Mouse (Mus musculus) MEL (cell line): ENCODE results near the gene Vmn1r85. TPM values are rescaled to one million over a fixed set of nuclear protein-coding genes. Genes with fewer than 3 reads are reported as not detected.

Source experiments
- DNase-seq: peaks from one replicate; pipeline ENCODE4 v3.0.0; 2011; ENCODE audit warnings: low read depth, low spot score
- H3K27ac ChIP-seq: 2 replicates; pipeline ENCODE4 v1.5.1; 2012; ENCODE audit warnings: low read depth, mild to moderate bottlenecking, control low read depth, low read length, moderate library complexity; ENCODE audit not compliant: control insufficient read depth
- H3K27me3 ChIP-seq, 2 experiments: fragments of 150-350 bp in 1 of 2; sonication (generic) in 1 of 2; 2 replicates each; pipeline ENCODE4 v1.6.1; 2012; ENCODE audit warnings: low read length in 2 of 2, mild to moderate bottlenecking in 2 of 2, improper control_type of control experiment in 1 of 2, moderate library complexity in 1 of 2; ENCODE audit not compliant: insufficient read depth in 2 of 2, control insufficient read depth in 1 of 2
- H3K36me3 ChIP-seq, 2 experiments: 2 replicates each; pipeline ENCODE4 v1.6.1; 2012 to 2014; ENCODE audit warnings: low read length in 2 of 2, improper control_type of control experiment in 1 of 2, inconsistent platforms in 1 of 2, mild to moderate bottlenecking in 1 of 2; ENCODE audit not compliant: insufficient read depth in 2 of 2, control insufficient read depth in 1 of 2
- H3K4me1 ChIP-seq, 2 experiments: fragments of 150-350 bp in 1 of 2; sonication (generic) in 1 of 2; 2 replicates each; pipeline ENCODE4 v1.6.1; 2012; ENCODE audit warnings: low read length in 2 of 2, improper control_type of control experiment in 1 of 2, mild to moderate bottlenecking in 1 of 2; ENCODE audit not compliant: insufficient read depth in 2 of 2, control insufficient read depth in 1 of 2
- H3K4me3 ChIP-seq, 2 experiments: fragments of 150-350 bp in 1 of 2; sonication (generic) in 1 of 2; 2 replicates each; pipeline ENCODE4 v1.5.1; 2012; ENCODE audit warnings: low read depth in 2 of 2, low read length in 2 of 2, mild to moderate bottlenecking in 2 of 2, moderate library complexity in 2 of 2, control low read depth in 1 of 2, improper control_type of control experiment in 1 of 2; ENCODE audit not compliant: control insufficient read depth in 1 of 2, insufficient read depth in 1 of 2
- H3K79me2 ChIP-seq: 2 replicates; pipeline ENCODE4 v1.6.1; 2012; ENCODE audit warnings: mild to moderate bottlenecking, low read length, moderate library complexity; ENCODE audit not compliant: control insufficient read depth, poor library complexity, insufficient read depth
- H3K9ac ChIP-seq: 2 replicates; pipeline ENCODE4 v1.6.1; 2012; ENCODE audit warnings: low read depth, mild to moderate bottlenecking, control low read depth, low read length, moderate library complexity; ENCODE audit not compliant: control insufficient read depth, poor library complexity, severe bottlenecking
- H3K9me3 ChIP-seq: fragments of 150-350 bp; sonication (generic); replicated peaks from 2 replicates; pipeline ENCODE4 v1.6.1; 2012; ENCODE audit warnings: mild to moderate bottlenecking, low read length, improper control_type of control experiment, moderate library complexity; ENCODE audit not compliant: insufficient read depth
- BHLHE40 ChIP-seq: IDR thresholded peaks from 2 replicates; pipeline ENCODE4 v1.6.1; 2012; ENCODE audit warnings: low read depth, mild to moderate bottlenecking, inconsistent platforms, low read length, improper control_type of control experiment, borderline replicate concordance
- CHD2 ChIP-seq: IDR thresholded peaks from 2 replicates; pipeline ENCODE4 v1.6.1; 2011; ENCODE audit warnings: low read length, improper control_type of control experiment
- E2F4 ChIP-seq: IDR thresholded peaks from 2 replicates; pipeline ENCODE4 v1.6.1; 2011; ENCODE audit warnings: low read depth, low read length, improper control_type of control experiment, borderline replicate concordance
- EP300 ChIP-seq, 2 experiments: IDR thresholded peaks; 2 replicates each; pipeline ENCODE4 v1.6.1; 2011; ENCODE audit warnings: improper control_type of control experiment in 2 of 2, low read length in 2 of 2, low read depth in 1 of 2, mild to moderate bottlenecking in 1 of 2
- ETS1 ChIP-seq: IDR thresholded peaks from 2 replicates; pipeline ENCODE4 v1.6.1; 2012; ENCODE audit warnings: low read depth, mild to moderate bottlenecking, inconsistent platforms, low read length, improper control_type of control experiment, moderate library complexity
- GATA1 ChIP-seq: IDR thresholded peaks from 2 replicates; pipeline ENCODE4 v1.6.1; 2011; ENCODE audit warnings: low read depth, low read length, improper control_type of control experiment
- KAT2A ChIP-seq: conservative IDR thresholded peaks from 2 replicates; pipeline ENCODE4 v1.6.1; 2012; ENCODE audit warnings: low read depth, low read length, improper control_type of control experiment, inconsistent platforms
- MAFK ChIP-seq: IDR thresholded peaks from 2 replicates; pipeline ENCODE4 v1.6.1; 2011; ENCODE audit warnings: low read depth, mild to moderate bottlenecking, low read length, improper control_type of control experiment, borderline replicate concordance
- MAX ChIP-seq: IDR thresholded peaks from 2 replicates; pipeline ENCODE4 v1.6.1; 2011; ENCODE audit warnings: low read length, improper control_type of control experiment
- MEF2A ChIP-seq: IDR thresholded peaks from 2 replicates; pipeline ENCODE4 v1.6.1; 2014; ENCODE audit warnings: low read depth, mild to moderate bottlenecking, inconsistent platforms, low read length, improper control_type of control experiment; ENCODE audit not compliant: poor library complexity, insufficient replicate concordance, severe bottlenecking; ENCODE audit errors: extremely low read depth
- MXI1 ChIP-seq: IDR thresholded peaks from 2 replicates; pipeline ENCODE4 v1.6.1; 2011; ENCODE audit warnings: mild to moderate bottlenecking, low read depth, low read length, improper control_type of control experiment
- MYB ChIP-seq: IDR thresholded peaks from 2 replicates; pipeline ENCODE4 v1.6.1; 2011; ENCODE audit warnings: mild to moderate bottlenecking, low read depth, low read length, improper control_type of control experiment
- MYC ChIP-seq: IDR thresholded peaks from 2 replicates; pipeline ENCODE4 v1.6.1; 2011; ENCODE audit warnings: low read depth, mild to moderate bottlenecking, low read length, improper control_type of control experiment, moderate library complexity
- NELFE ChIP-seq: IDR thresholded peaks from 2 replicates; pipeline ENCODE4 v1.6.1; 2011; ENCODE audit warnings: low read depth, low read length, improper control_type of control experiment
- NRF1 ChIP-seq: IDR thresholded peaks from 2 replicates; pipeline ENCODE4 v1.6.1; 2014; ENCODE audit warnings: low read depth, mild to moderate bottlenecking, inconsistent platforms, low read length, improper control_type of control experiment, moderate library complexity; ENCODE audit not compliant: poor library complexity, insufficient read depth, severe bottlenecking
- POLR2AphosphoS5 ChIP-seq: IDR thresholded peaks from 2 replicates; pipeline ENCODE4 v1.6.1; 2012; ENCODE audit warnings: low read depth, borderline replicate concordance, mild to moderate bottlenecking, inconsistent platforms, low read length, moderate library complexity, mixed read lengths
- RAD21 ChIP-seq: IDR thresholded peaks from 2 replicates; pipeline ENCODE4 v1.6.1; 2011; ENCODE audit warnings: mild to moderate bottlenecking, low read depth, low read length, improper control_type of control experiment
- TAL1 ChIP-seq: IDR thresholded peaks from 2 replicates; pipeline ENCODE4 v1.6.1; 2012; ENCODE audit warnings: mild to moderate bottlenecking, inconsistent platforms, low read length, moderate library complexity, mixed read lengths
- USF1 ChIP-seq: IDR thresholded peaks from 2 replicates; pipeline ENCODE4 v1.6.1; 2014; ENCODE audit warnings: low read depth, mild to moderate bottlenecking, inconsistent platforms, low read length, improper control_type of control experiment, moderate library complexity
- ZC3H11A ChIP-seq: IDR thresholded peaks from 2 replicates; pipeline ENCODE4 v1.6.1; 2012; ENCODE audit warnings: low read depth, mild to moderate bottlenecking, inconsistent platforms, low read length, improper control_type of control experiment
- polyA plus RNA-seq, 2 experiments: library from polyadenylated mRNA; stranded (reverse) in 1 of 2; unstranded in 1 of 2; fragments of >175 nt in 1 of 2; fragments of >200 nt in 1 of 2; gene quantifications; 2 replicates each; pipeline versions ENCODE4 v1.2.1 to v1.2.4; 2012; ENCODE audit warnings: low replicate concordance in 2 of 2, low read depth in 1 of 2; ENCODE audit not compliant: insufficient read length in 2 of 2, insufficient read depth in 1 of 2, missing spikeins in 1 of 2
- total RNA-seq: library from RNA; depleted of rRNA; stranded (reverse); fragments of 300-350 nt; gene quantifications from 2 replicates; pipeline ENCODE4 v1.2.3, GENCODE M21; 2012

Vmn1r85 gene
- total and polyA plus RNA-seq, 3 experiments, result not detected

DNA sequence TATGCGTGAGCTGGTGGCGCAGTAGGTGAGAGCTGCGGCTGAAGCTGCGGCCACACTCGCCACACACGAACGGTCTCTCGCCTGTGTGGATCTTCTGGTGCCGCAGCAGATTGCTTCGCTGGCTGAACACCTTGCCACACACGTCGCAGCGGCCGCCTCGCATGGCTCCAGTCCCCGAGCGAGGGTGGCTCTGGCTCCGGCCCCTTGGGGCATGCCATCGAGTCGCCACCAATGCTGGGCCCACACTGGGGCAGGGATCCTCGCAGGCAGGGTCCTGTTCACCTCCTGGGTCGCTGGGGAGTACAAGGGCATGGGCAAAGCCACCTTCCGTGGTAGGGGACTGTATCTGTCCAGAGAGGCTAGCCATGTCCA lies 50.7 kb downstream of the Vmn1r85 start:
- no peak overlapping the region for H3K4me3 ChIP-seq
- peaks cover 0 to 7% of the 10 kb centered on the region in 2 experiments; a peak in 2 of 4 replicates for H3K36me3 ChIP-seq
- H3K27ac ChIP-seq, result no peak overlapping the region
- no peak for DNase-seq
- H3K27me3 ChIP-seq, result no peaks in the 10 kb centered on the region
- no peaks in the 10 kb centered on the region for H3K79me2 ChIP-seq
- no peak for TF ChIP-seq BHLHE40
- no peak for TF ChIP-seq MAFK
- no peak for TF ChIP-seq MXI1
- no peak for TF ChIP-seq NRF1
- no peak for TF ChIP-seq ZC3H11A
- no peak for TF ChIP-seq EP300 (IDR thresholded peaks at IDR 0.05; ENCODE audit: low read depth in 1 of 2, low read length in 2 of 2)
- no peak for TF ChIP-seq USF1
- TF ChIP-seq, all 39 proteins: peak for 0
- no peak overlapping the region for H3K9ac ChIP-seq
- H3K4me1 ChIP-seq, result peaks cover 4 to 5% of the 10 kb centered on the region in 2 experiments; a peak in 3 of 4 replicates
- no peaks in the 10 kb centered on the region for H3K9me3 ChIP-seq

DNA sequence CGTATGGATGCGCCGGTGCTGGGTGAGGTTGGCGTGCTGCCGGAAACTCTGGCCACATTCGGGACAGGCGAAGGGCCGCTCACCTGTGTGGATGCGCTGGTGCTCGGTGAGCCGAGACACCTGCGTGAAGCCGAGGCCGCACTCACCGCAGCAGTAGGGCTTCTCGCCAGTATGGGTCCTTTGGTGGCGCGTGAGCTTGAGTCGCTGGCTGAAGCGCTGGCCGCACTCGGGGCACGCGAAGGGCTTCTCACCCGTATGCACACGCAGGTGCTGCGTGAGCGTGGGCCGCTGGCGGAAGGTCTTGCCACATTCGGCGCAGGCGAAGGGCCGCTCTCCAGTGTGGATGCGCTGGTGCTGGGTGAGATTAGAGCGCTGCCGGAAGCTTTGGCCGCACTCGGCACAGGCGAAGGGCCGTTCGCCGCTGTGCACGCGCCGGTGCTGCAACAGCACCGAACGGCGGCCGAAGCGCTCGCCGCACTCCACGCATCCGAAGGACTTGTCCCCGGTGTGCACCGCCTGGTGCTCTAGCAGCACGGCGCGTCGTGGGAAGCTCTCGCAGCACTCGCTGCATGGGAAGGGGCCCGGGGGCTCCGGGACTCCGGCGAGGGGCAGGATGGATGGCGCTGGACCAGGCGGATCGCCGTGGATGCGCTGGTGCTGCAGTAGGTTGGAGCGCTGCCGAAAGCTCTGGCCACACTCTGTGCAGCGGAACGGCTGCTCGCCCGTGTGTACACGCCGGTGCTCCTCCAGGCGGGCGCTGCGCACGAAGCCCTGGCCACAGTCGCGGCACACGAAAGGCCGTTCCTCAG lies 51.3 kb downstream of the Vmn1r85 start:
- Histone ChIP-seq H3K9ac (no peak overlapping the region), H3K36me3 (peaks cover 0 to 7% of the 10 kb centered on the region in 2 experiments; a peak in 2 of 4 replicates), H3K27me3 (no peaks in the 10 kb centered on the region), H3K4me3 (no peak overlapping the region), H3K27ac (no peak overlapping the region), H3K79me2 (no peaks in the 10 kb centered on the region; the same call in 1 of the 2 replicates), H3K4me1 (peaks cover 5 to 11% of the 10 kb centered on the region in 2 experiments; a peak in 3 of 4 replicates), H3K9me3 (no peaks in the 10 kb centered on the region)
- no peak for DNase-seq
- TF ChIP-seq KAT2A (no peak), ETS1 (no peak), E2F4 (no peak), MEF2A (no peak), POLR2AphosphoS5 (no peak), MYC (no peak), MAX (no peak), NELFE (no peak), TAL1 (no peak), RAD21 (no peak), MYB (no peak), NRF1 (no peak), GATA1 (no peak), BHLHE40 (no peak), CHD2 (no peak)
